Mouse (Mus musculus): ENCODE measurements at regions not wholly inside any gene's neighbourhood (a gene's known extent, or its start where the extent isn't known, plus 50 kb on each side); places are given as distances from the start of the nearest gene placed in this dataset.

DNA sequence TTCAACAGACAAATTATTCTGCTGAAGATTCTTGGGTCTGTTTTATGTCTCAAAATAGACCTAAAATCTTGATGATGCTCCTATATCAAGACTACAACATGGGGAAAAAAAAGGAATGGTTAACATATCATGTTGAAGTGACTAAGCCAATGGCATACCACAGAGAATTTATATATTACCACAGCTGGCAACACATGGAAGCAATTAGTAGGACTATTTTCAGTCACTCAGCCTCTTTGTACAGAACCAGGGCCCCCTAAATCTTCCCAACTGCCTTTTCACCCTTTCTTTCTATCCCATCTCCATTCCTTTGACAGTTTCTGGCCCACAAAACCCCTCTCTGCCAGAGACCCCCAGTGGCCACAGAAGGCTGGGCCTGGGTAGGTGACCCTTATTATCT is 206.2 kb upstream of the Atp11b start:
- no peak for DNase-seq

DNA sequence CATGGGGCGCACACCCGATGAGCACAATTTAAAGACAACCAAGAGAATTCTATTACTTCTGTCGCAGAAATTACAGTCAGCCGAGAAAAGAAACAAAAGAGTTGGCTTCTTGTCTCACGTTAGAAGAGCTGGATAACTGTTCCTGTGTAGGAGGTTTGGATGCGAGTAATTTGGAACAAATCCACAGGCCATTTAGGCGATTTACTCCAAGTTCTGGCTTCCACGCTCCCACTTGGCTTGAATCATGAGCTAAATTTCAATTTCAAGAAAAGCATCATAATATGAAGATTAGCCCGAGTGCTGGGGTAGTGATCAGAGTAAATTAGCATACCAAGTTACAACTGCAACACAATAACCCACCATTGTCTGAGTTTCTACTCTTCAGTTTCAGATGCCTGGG is 202.1 kb upstream of the Atp11b start:
- DNase-seq = no peak

DNA sequence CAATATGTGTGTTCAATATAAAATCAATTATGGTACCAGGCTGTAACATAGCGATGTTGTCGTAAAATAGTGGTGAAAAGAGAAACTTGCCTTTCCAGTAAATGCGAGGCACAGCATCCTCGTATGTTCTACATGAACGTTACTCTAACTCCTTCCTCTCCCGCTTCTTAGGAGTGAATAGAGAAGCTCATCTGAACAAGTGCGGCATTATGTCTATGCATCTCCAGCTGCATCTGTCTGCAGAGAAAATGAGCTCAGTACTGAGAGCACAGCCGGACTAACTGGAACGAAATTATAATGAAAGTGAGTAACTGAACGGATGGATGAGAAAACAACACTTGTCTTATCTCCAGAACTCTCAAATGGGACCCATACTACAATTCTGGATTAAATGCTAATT is 193.5 kb upstream of the Atp11b start:
- DNase-seq = no peak

DNA sequence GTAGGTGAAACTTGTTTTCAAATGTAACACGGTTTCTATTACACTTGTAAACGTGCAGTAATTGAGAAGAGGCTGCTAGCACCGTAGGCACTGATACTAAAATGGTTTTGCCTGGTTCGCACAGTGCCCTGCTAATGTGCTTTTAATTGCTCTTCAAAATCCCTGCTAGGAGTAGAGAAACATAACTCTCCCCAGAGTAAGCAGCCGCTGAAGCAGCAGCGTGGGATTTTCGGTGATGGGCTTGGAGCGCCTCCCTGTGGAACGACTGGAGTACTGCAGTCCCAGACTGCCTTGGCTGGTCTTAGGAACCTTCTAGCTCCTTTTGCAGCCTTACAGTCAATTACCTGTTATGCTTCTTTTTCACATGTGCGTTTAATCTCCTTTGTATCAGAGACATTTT is 179.5 kb upstream of the Atp11b start:
- no peak for DNase-seq
